Mouse (Mus musculus) midbrain, embryonic 14.5 days (tissue): ENCODE data around the gene BC030499. TPM values are rescaled to one million over a fixed set of nuclear protein-coding genes. Genes with fewer than 3 reads are reported as not detected.

Experiments
- polyA plus RNA-seq: library from polyadenylated mRNA; unstranded; fragments of >200 nt; fragmentation: Nextera tagmentation; extraction: Ambion mirVana; gene quantifications from 2 replicates; pipeline ENCODE4 v1.2.1, GENCODE M21; 2014

BC030499 gene
- polyA plus RNA-seq, 1 experiment from 2014 or later, result 0.34 TPM

Other genes with a start within 250 kb of the BC030499 start
- gene Eral1, start 210.5 kb upstream of the BC030499 start, polyA plus RNA-seq, result 33.2 and 35.8 TPM in 2 replicates
- gene Fam222b, start 196.2 kb upstream of the BC030499 start, polyA plus RNA-seq, result 29.3 and 30.4 TPM in 2 replicates
- 68.4 and 103 TPM in 2 replicates for gene Traf4, start 125.3 kb upstream of the BC030499 start, polyA plus RNA-seq
- 3.9 and 4.2 TPM in 2 replicates for gene Nek8, start 114.2 kb upstream of the BC030499 start, polyA plus RNA-seq
- gene Tlcd1, start 114.1 kb upstream of the BC030499 start, polyA plus RNA-seq, result 6.4 and 6.9 TPM in 2 replicates
- 977 and 1,164 TPM in 2 replicates for gene Rpl23a, start 107.3 kb upstream of the BC030499 start, polyA plus RNA-seq
- gene Rab34, start 102.4 kb upstream of the BC030499 start, polyA plus RNA-seq, result 51.7 and 53.3 TPM in 2 replicates
- 0.97 and 1.0 TPM in 2 replicates for gene Proca1, start 97.4 kb upstream of the BC030499 start, polyA plus RNA-seq
- 84.5 and 99.1 TPM in 2 replicates for gene Sdf2, start 45.1 kb upstream of the BC030499 start, polyA plus RNA-seq
- 21.2 and 29.5 TPM in 2 replicates for gene Supt6, start 44.9 kb upstream of the BC030499 start, polyA plus RNA-seq
- 52.8 and 72.1 TPM in 2 replicates for gene 2610507B11Rik, start 29.1 kb upstream of the BC030499 start, polyA plus RNA-seq
- 5.8 and 8.7 TPM in 2 replicates for gene Spag5, start 10.7 kb downstream of the BC030499 start, polyA plus RNA-seq
- 71.2 and 89.5 TPM in 2 replicates for gene Aldoc, start 32.1 kb downstream of the BC030499 start, polyA plus RNA-seq
- gene Pigs, start 37.6 kb downstream of the BC030499 start, polyA plus RNA-seq, result 54.7 and 63.6 TPM in 2 replicates
- 78.3 and 98.1 TPM in 2 replicates for gene Unc119, start 52.6 kb downstream of the BC030499 start, polyA plus RNA-seq
- gene Foxn1, start 95.7 kb downstream of the BC030499 start, polyA plus RNA-seq, result not detected in 2 replicates
- gene Slc13a2, start 131.4 kb downstream of the BC030499 start, polyA plus RNA-seq, result not detected in 2 replicates
- 21.4 and 22.7 TPM in 2 replicates for gene Slc46a1, start 174.9 kb downstream of the BC030499 start, polyA plus RNA-seq
- 49.7 and 55.6 TPM in 2 replicates for gene Sarm1, start 206.9 kb downstream of the BC030499 start, polyA plus RNA-seq
- gene Vtn, start 208.2 kb downstream of the BC030499 start, polyA plus RNA-seq, result 40.0 and 134 TPM in 2 replicates
- gene Sebox, start 212.6 kb downstream of the BC030499 start, polyA plus RNA-seq, result not detected in 2 replicates
- gene Tmem199, start 221.3 kb downstream of the BC030499 start, polyA plus RNA-seq, result 104 and 108 TPM in 2 replicates
- gene Poldip2, start 221.4 kb downstream of the BC030499 start, polyA plus RNA-seq, result 165 and 171 TPM in 2 replicates
- gene Tnfaip1, start 245.5 kb downstream of the BC030499 start, polyA plus RNA-seq, result 51.7 and 58.4 TPM in 2 replicates
- gene Ift20, start 245.5 kb downstream of the BC030499 start, polyA plus RNA-seq, result 133 and 135 TPM in 2 replicates